Mouse (Mus musculus): ENCODE results near the gene Ddx41.
A peak's percentile ranks its signal among the peaks of the same experiment; 100 is the strongest.
"Not testable (repeated sequence)": the region's sequence is repeated elsewhere in the genome, so short reads cannot be mapped to it uniquely, and the experiment has no call there.

Ddx41 gene

GRCm38 (mm10) chr13:55536194-55537175, at the start of gene Ddx41:
Ddx41 (minus strand) TSS chr13:55536658.
- peak; percentile 99 for DNase-seq

GRCm38 (mm10) chr13:55578086-55578485, 41.6 kb upstream of the Ddx41 start:
- DNase-seq, result no peak

GRCm38 (mm10) chr13:55576872-55577271, 40.4 kb upstream of the Ddx41 start:
- DNase-seq, result not testable (repeated sequence)

GRCm38 (mm10) chr13:55575932-55576331, 39.5 kb upstream of the Ddx41 start:
- DNase-seq, result no peak

- DNase-seq, result no peak
Observed at GRCm38 (mm10) chr13:55574321-55574720, 37.9 kb upstream of the Ddx41 start.

- DNase-seq, result no peak
Observed at GRCm38 (mm10) chr13:55573432-55573831, 37.0 kb upstream of the Ddx41 start, which contains the start of gene Tmed9. Tmed9 (plus strand) TSS chr13:55573732.

- DNase-seq, result no peak
Observed at GRCm38 (mm10) chr13:55571977-55572376, 35.5 kb upstream of the Ddx41 start.

- peak; percentile 96 for DNase-seq
Observed at GRCm38 (mm10) chr13:55571027-55571751, 34.7 kb upstream of the Ddx41 start, which contains the start of gene Fam193b. Fam193b (minus strand) TSS chr13:55571120.

- DNase-seq, result peak; percentile 59
Observed at GRCm38 (mm10) chr13:55570286-55570973, 34.0 kb upstream of the Ddx41 start.

GRCm38 (mm10) chr13:55569726-55570285, 33.3 kb upstream of the Ddx41 start:
- peak; percentile 45 for DNase-seq

GRCm38 (mm10) chr13:55568524-55568923, 32.1 kb upstream of the Ddx41 start:
- not testable (repeated sequence) for DNase-seq

GRCm38 (mm10) chr13:55567949-55568348, 31.5 kb upstream of the Ddx41 start:
- no peak for DNase-seq

GRCm38 (mm10) chr13:55567001-55567400, 30.5 kb upstream of the Ddx41 start:
- no peak for DNase-seq

GRCm38 (mm10) chr13:55563266-55563879, 26.9 kb upstream of the Ddx41 start:
- no peak for DNase-seq

- DNase-seq, result no peak
Observed at GRCm38 (mm10) chr13:55557499-55557898, 21.0 kb upstream of the Ddx41 start.

GRCm38 (mm10) chr13:55555921-55556320, 19.5 kb upstream of the Ddx41 start:
- DNase-seq, result no peak

GRCm38 (mm10) chr13:55549061-55549460, 12.6 kb upstream of the Ddx41 start:
- DNase-seq, result no peak

- no peak for DNase-seq
Observed at GRCm38 (mm10) chr13:55548426-55548825, 12.0 kb upstream of the Ddx41 start.

- no peak for DNase-seq
Observed at GRCm38 (mm10) chr13:55547916-55548315, 11.5 kb upstream of the Ddx41 start.

GRCm38 (mm10) chr13:55544792-55545191, 8.3 kb upstream of the Ddx41 start:
- DNase-seq, result no peak

- DNase-seq, result no peak
Observed at GRCm38 (mm10) chr13:55543447-55543846, 7.0 kb upstream of the Ddx41 start.

GRCm38 (mm10) chr13:55542891-55543290, 6.4 kb upstream of the Ddx41 start:
- no peak for DNase-seq
